Mouse (Mus musculus): ENCODE data around the gene Gpbar1. TPM values are rescaled to one million over a fixed set of nuclear protein-coding genes. Genes with fewer than 3 reads are reported as not detected.

Gene Gpbar1
- polyA plus RNA-seq, 1 experiment from 2014 or later, result 0.15 TPM

DNA sequence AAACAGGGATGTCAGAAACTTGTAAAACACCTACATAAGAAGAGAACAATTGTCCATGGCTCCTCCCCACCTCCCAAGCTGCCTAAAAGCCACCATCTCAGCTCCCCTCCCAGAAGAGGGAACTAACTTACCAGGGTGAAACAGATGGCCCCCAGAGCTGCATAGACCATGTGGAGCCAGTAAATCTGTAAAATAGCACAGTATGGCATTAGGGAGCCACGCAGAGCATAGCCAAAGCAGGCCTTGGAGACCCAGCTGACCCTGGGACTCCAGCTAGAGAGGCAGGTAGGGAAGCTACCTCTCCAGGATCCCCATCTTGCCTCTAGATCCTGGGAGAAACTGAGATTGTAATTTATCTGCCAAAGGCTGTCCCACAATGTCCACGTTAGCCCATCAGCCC, 11.4 kb downstream of the Gpbar1 start:
- no peak for ATAC-seq (replicated peaks)
- Histone ChIP-seq H3K27me3 (replicated peaks) (no peaks in the 10 kb centered on the region), H3K4me1 (peaks cover 8% of the 10 kb centered on the region), H3K9ac (no peak overlapping the region), H3K36me3 (replicated peaks) (0 out of 2 replicates have a peak, but pooled peaks cover 3% of the 10 kb centered on the region), H3K4me2 (no peak overlapping the region), H3K4me3 (no peak overlapping the region), H3K27ac (no peak overlapping the region), H3K9me3 (no peaks in the 10 kb centered on the region)
- 86% methylated on average over 2 of the region's 2 CpGs for WGBS

DNA sequence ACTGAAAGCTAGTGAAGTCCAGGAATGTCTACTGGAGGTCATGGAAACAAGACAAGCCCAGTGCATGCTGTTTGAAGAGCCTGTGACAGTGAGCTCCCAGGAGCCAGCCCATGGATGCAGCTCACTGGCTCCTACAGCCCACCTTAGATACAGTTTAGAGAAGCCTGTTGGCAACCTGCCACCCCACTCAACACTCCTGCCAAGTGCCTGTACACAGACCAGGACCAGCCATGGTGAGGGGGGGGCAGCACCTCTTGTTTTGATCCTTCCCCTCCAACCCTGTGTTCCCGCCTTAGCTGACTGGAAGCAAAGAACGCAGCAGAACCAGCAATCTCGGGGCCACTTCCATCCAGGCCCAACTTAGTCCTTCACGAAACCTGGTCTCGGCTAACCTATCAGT, 11.8 kb downstream of the Gpbar1 start:
- Histone ChIP-seq H3K4me1 (peaks cover 10% of the 10 kb centered on the region), H3K27me3 (replicated peaks) (no peaks in the 10 kb centered on the region), H3K27ac (no peak overlapping the region), H3K9ac (no peak overlapping the region), H3K4me3 (no peak overlapping the region), H3K4me2 (no peak overlapping the region), H3K36me3 (replicated peaks) (0 out of 2 replicates have a peak, but pooled peaks cover 3% of the 10 kb centered on the region), H3K9me3 (no peaks in the 10 kb centered on the region)
- no peak for ATAC-seq (replicated peaks)
- 88% methylated on average over 5 of the region's 5 CpGs for WGBS

DNA sequence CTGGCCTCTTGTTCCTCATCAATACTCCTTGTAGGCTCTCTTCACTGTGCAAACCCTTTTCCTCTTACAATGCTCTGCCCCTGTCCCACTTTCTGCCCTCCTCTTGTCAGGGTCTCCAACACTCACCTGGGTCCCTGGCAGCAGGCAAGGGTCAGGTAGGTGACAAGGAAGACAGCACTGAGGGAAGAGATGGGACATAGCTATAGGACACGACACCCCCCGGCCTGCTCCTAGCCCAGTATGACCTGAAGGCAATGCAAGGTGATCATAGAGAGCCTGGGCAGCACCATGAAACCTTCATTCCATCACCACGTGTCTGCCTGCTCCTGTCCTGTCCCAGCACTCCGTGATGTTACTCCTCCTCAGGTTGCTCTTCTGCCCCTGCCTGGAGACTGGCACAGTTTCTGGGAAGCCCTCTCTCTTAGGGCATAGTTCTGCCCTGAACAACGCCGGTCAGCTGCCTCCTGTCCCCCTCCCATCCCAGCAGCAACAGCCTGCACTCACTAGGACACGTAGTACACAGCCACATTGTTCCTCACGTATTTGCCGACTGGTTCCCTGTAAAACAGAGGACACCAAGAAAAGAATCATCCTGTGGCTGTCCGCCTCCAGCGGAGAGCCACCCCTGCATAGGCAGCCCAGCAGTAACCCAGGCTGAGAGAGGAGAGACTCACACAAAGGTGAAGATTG, 14.1 kb downstream of the Gpbar1 start:
- ATAC-seq (replicated peaks), result no peak

DNA sequence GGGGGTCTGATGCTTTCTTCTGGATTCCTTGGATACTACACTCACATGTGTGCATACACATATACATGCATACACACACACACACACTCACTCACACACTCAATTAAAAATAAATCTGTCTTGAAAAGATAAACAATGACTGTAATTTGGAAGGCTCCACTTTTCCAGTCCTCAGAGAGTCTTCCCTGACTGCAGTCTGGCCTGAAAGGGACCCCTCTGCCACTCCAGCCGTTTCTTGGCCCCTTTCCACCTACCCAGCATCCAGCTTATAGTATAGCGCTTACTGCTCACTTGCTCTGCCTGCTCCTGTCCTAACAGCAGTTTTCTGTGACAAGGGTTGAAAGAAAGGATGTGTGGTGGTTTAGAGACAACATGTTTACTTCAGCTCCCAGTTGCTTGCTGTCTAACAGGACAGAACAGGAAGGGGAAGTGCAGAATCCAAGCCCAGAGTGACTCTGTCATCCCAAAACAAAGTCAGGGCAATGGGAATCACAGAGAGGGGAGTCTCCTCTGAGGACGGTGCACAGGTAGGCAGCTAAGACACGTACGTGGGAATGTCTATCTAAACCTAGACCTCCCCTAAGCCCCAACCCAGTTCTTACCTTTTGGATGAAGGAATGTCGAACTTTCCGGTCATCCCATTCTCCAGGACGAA, 15.1 kb downstream of the Gpbar1 start:
- H3K9ac ChIP-seq, result no peak overlapping the region
- H3K9me3 ChIP-seq, result no peaks in the 10 kb centered on the region
- ATAC-seq (replicated peaks), result no peak
- no peak overlapping the region for H3K27ac ChIP-seq
- H3K27me3 ChIP-seq (replicated peaks), result no peaks in the 10 kb centered on the region
- 0 out of 2 replicates have a peak, but pooled peaks cover 3% of the 10 kb centered on the region for H3K36me3 ChIP-seq (replicated peaks)
- H3K4me2 ChIP-seq, result no peak overlapping the region
- H3K4me3 ChIP-seq, result no peak overlapping the region
- WGBS, result 86% methylated on average over 8 of the region's 8 CpGs
- H3K4me1 ChIP-seq, result peaks cover 16% of the 10 kb centered on the region

More for the DNA sequence above, 14.1 kb downstream of the Gpbar1 start:
- Histone ChIP-seq H3K27ac (no peak overlapping the region), H3K27me3 (replicated peaks) (no peaks in the 10 kb centered on the region), H3K4me1 (peaks cover 16% of the 10 kb centered on the region), H3K9ac (no peak overlapping the region), H3K9me3 (no peaks in the 10 kb centered on the region), H3K4me3 (no peak overlapping the region), H3K4me2 (no peak overlapping the region), H3K36me3 (replicated peaks) (0 out of 2 replicates have a peak, but pooled peaks cover 3% of the 10 kb centered on the region)
- WGBS, result 89% methylated on average over 11 of the region's 11 CpGs

DNA sequence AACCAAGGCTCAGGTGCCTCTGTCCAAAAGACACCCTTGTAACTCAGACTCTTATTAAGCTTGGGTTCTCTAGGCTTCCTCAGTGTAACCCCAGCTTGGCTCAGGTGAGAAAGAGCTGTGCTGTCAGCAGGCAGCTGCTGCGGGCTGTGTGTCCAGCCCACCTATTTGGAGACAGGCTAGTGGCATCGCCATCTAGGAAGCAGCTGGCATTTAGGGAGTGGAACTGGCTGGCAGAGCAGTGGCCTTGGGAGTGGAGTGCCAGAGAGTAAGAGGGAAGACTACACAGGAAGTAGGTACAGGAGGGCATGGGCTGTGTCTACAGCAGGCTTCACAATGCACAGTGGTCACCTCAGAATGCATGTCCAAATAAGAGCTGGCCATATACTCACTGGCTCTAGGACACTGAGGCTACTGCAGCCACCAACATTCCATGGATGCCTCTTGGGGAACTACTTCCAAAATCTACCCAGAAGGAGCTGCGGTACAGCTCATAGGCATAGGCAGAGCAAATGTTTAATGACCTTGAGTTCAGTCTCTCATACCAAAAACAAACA, 15.8 kb downstream of the Gpbar1 start:
- H3K9ac ChIP-seq, result no peak overlapping the region
- no peak overlapping the region for H3K27ac ChIP-seq
- H3K4me2 ChIP-seq, result no peak overlapping the region
- no peak for ATAC-seq (replicated peaks)
- no peaks in the 10 kb centered on the region for H3K27me3 ChIP-seq (replicated peaks)
- 94% methylated on average over 3 of the region's 3 CpGs for WGBS
- H3K36me3 ChIP-seq (replicated peaks), result 0 out of 2 replicates have a peak, but pooled peaks cover 3% of the 10 kb centered on the region
- peaks cover 16% of the 10 kb centered on the region for H3K4me1 ChIP-seq
- no peaks in the 10 kb centered on the region for H3K9me3 ChIP-seq
- no peak overlapping the region for H3K4me3 ChIP-seq

DNA sequence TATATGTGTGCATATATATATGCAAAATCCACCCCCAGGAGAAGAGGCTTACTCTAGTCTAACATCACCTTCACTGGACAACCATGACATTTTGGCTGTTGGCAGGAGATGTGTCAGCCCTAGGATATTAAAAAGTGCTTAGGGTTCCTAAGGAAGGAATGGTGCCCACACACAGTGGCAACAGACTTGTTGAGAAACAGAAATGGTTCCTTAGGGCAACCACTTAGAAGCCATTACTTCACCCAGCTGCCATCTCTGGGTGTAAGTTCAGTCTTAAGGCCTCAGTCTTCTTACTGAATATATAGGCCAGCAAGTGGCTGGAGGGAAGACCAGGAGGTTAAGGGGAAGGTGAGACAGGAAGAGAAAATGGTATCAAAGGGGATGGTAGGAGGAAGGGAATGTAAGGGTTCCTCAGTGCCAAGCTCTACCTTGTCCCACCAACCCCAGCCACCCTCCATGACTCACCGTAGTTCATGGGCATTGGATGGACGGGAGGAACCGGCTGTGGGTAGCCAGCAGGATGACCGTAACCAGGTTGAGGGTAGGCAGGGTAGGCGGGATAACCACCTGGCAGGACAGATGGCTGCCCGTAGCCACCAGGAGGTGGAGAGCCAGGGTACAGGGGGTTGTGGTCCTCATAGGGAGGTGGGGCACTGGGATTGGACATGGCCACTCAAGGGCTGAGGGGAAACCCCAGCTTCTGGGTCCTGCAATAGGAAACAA, 16.5 kb downstream of the Gpbar1 start:
- H3K27me3 ChIP-seq (replicated peaks), result no peaks in the 10 kb centered on the region
- H3K27ac ChIP-seq, result peak overlapping the region; percentile 76
- H3K4me3 ChIP-seq, result no peak overlapping the region
- peak; percentile 9; the same call in 1 of the 2 replicates for ATAC-seq (replicated peaks)
- WGBS, result 90% methylated on average over 6 of the region's 6 CpGs
- no peak overlapping the region for H3K9ac ChIP-seq
- H3K9me3 ChIP-seq, result no peaks in the 10 kb centered on the region
- no peak overlapping the region for H3K4me2 ChIP-seq
- peaks cover 16% of the 10 kb centered on the region for H3K4me1 ChIP-seq
- 0 out of 2 replicates have a peak, but pooled peaks cover 3% of the 10 kb centered on the region for H3K36me3 ChIP-seq (replicated peaks)

DNA sequence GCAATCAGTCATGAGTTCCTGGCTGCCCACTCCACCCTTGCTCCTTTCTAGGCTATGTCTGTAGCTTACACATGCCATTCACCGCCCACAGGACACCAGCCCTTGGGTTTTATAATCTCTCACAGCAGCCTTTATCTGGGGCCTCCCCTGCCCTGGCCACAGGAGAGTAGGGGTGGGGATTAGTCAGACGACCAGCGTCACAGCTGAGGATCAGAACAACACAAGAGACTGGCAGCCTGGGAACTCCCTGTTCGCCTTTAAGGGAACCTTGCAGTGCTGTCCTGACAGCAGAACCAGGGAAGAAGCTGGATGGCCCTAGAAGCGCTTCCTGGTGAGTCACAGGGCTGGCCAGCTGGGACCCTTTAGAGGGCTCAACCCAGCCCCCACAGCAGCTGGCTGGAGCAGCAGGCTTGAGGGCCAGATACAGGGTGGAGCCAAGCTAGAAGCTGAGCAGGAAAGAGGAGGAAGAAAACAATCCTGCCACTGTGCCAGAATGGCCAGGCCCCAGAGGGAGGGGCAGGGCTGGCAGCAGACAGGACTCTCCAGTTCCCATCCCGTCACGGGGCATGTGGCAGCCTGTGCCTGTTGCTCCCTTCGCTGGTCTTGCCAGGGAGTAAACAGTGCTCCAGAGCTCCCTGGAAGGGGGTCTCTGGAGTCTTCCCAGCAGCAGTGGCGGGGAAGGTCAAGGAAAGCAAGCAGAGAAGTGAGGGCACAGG, 17.3 kb downstream of the Gpbar1 start:
- H3K36me3 ChIP-seq (replicated peaks), result 0 out of 2 replicates have a peak, but pooled peaks cover 3% of the 10 kb centered on the region
- 18% methylated on average over 9 of the region's 9 CpGs for WGBS
- H3K27me3 ChIP-seq (replicated peaks), result no peaks in the 10 kb centered on the region
- peak overlapping the region; percentile 76 for H3K27ac ChIP-seq
- H3K4me1 ChIP-seq, result peaks cover 16% of the 10 kb centered on the region
- H3K9ac ChIP-seq, result no peak overlapping the region; the same call in 1 of the 2 replicates
- no peak overlapping the region for H3K4me3 ChIP-seq
- H3K4me2 ChIP-seq, result peak overlapping the region; percentile 10; the same call in 1 of the 2 replicates
- peak; percentile 83 for ATAC-seq (replicated peaks)
- no peaks in the 10 kb centered on the region for H3K9me3 ChIP-seq

DNA sequence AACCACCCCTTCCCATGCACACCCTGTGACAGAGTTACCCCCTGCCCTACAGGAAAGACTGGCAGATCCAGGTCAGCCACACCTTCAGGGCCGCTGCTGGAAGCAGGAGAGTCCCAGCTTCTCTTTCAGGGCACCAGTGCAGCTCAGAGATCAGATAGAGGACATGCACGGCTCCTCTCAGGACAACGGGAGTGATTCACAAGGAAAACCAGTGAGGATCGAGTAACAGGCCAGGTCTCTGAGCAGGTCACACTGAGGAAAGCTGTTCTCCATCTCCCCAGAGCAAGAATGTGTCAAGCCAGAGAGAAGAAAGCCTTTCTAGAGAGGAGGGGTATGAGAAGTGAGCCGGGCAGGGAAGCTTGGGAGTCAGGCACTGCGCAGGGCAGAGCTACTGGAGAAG, 18.1 kb downstream of the Gpbar1 start:
- Histone ChIP-seq H3K9ac (no peak overlapping the region), H3K9me3 (no peaks in the 10 kb centered on the region), H3K27ac (peak overlapping the region; percentile 76), H3K4me3 (no peak overlapping the region), H3K4me1 (peaks cover 16% of the 10 kb centered on the region), H3K36me3 (replicated peaks) (0 out of 2 replicates have a peak, but pooled peaks cover 3% of the 10 kb centered on the region), H3K27me3 (replicated peaks) (no peaks in the 10 kb centered on the region), H3K4me2 (no peak overlapping the region)
- ATAC-seq (replicated peaks), result no peak
- 72% methylated on average over 6 of the region's 6 CpGs for WGBS

DNA sequence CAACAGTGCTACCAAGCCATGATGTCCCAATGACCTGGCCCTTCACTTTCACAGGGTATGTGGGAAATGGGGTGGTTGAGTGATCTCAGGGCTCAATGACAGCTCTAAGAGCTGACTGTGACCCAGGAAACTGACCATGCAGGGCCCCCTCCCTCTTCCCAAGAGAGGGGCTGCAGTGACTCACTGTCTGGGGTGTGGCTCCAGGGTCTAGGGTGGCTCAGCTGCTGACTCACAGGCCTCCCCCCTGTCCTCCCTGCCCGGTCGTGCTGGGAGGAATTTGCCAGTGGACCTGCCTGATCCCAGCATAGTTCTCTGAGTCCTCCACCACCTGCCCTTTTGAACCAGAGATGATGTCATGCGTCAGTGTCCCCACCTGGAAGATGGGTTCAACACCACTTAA, 18.9 kb downstream of the Gpbar1 start:
- no peaks in the 10 kb centered on the region for H3K27me3 ChIP-seq (replicated peaks)
- 0 out of 2 replicates have a peak, but pooled peaks cover 3% of the 10 kb centered on the region for H3K36me3 ChIP-seq (replicated peaks)
- ATAC-seq (replicated peaks), result no peak
- H3K9me3 ChIP-seq, result no peaks in the 10 kb centered on the region
- WGBS, result 78% methylated on average over 3 of the region's 3 CpGs
- H3K4me1 ChIP-seq, result peaks cover 16% of the 10 kb centered on the region
- no peak overlapping the region for H3K4me3 ChIP-seq
- no peak overlapping the region for H3K9ac ChIP-seq
- H3K27ac ChIP-seq, result no peak overlapping the region
- H3K4me2 ChIP-seq, result no peak overlapping the region

DNA sequence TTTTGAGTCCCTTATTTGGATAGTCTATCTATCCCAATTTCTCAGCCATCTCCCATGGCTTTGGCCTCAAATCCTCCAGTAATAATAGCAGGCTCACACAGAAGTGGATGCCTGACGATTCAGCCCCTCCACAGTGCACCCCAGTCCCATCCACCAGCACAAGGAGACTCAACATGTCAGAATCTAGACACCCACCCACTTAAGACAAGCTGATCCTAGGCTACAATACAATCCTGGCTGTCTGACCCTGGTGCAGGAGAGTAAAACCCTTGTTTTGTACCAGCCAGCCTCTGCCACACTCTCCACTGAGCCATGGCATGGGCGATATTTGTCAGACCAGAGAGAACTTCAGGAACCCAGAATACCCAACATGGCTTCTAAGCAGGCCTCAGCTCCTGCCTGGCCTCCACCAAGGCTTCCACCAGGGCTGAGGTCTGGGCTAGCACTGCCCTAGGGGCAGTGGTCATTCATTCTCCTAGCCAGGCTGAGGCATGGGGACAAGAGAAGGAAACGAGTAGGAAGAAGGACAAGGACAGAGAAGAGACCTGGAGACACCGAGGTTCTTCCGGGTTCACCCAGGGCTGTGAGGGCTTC, 19.9 kb downstream of the Gpbar1 start:
- no peak overlapping the region for H3K9ac ChIP-seq
- 90% methylated on average over 5 of the region's 5 CpGs for WGBS
- no peak for ATAC-seq (replicated peaks)

DNA sequence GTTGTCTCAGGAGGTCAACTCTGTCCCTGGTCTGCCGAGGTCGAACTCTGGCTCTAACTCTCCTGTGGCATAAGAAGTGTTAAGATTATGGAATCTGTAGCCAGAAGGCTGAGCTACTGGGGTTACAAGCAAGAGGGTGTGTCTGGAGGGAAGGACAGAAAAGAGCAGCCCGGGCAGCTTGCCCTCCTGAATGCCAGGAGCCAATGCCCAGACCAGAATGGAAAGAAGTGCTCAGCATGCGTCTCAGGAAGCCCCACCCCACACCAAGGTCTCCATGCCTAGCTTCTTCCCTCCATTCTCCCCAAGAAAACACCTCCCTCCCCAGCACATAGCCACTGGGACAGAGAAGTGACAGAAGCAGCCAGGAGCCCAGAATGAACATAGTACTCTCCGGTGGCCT, 20.6 kb downstream of the Gpbar1 start:
- Histone ChIP-seq H3K9ac (no peak overlapping the region), H3K9me3 (no peaks in the 10 kb centered on the region), H3K4me1 (peaks cover 23% of the 10 kb centered on the region), H3K27me3 (replicated peaks) (peaks cover 4% of the 10 kb centered on the region), H3K27ac (no peak overlapping the region), H3K36me3 (replicated peaks) (0 out of 2 replicates have a peak, but pooled peaks cover under 1% of the 10 kb centered on the region), H3K4me3 (no peak overlapping the region), H3K4me2 (no peak overlapping the region)
- no peak for ATAC-seq (replicated peaks)
- WGBS, result 75% methylated on average over 5 of the region's 5 CpGs

More for the DNA sequence above, 19.9 kb downstream of the Gpbar1 start:
- Histone ChIP-seq H3K4me1 (peaks cover 16% of the 10 kb centered on the region), H3K27me3 (replicated peaks) (no peaks in the 10 kb centered on the region), H3K36me3 (replicated peaks) (0 out of 2 replicates have a peak, but pooled peaks cover 3% of the 10 kb centered on the region), H3K4me2 (no peak overlapping the region), H3K27ac (no peak overlapping the region), H3K4me3 (no peak overlapping the region), H3K9me3 (no peaks in the 10 kb centered on the region)

Data from midbrain, embryonic 15.5 days (tissue).